Mouse (Mus musculus): ENCODE data around the gene Abca13.

- TF ChIP-seq CTCF (IDR thresholded peaks at IDR 0.05) (no peak), EP300 (IDR thresholded peaks at IDR 0.05) (no peak)
These were observed 417.3 kb downstream of the Abca13 start for GRCm38 (mm10) chr11:9609075-9609474.

Measured in lung, postnatal 0 days (tissue).